Mouse (Mus musculus) MEL (cell line): Measurements from ENCODE around the gene Gm4131. TPM values are rescaled to one million over a fixed set of nuclear protein-coding genes. Genes with fewer than 3 reads are reported as not detected.

ENCODE experiments used
- DNase-seq: peaks from one replicate; pipeline ENCODE4 v3.0.0; 2011; ENCODE audit warnings: low read depth, low spot score
- H3K27ac ChIP-seq: 2 replicates; pipeline ENCODE4 v1.5.1; 2012; ENCODE audit warnings: low read depth, mild to moderate bottlenecking, control low read depth, low read length, moderate library complexity; ENCODE audit not compliant: control insufficient read depth
- H3K27me3 ChIP-seq, 2 experiments: fragments of 150-350 bp in 1 of 2; sonication (generic) in 1 of 2; 2 replicates each; pipeline ENCODE4 v1.6.1; 2012; ENCODE audit warnings: low read length in 2 of 2, mild to moderate bottlenecking in 2 of 2, improper control_type of control experiment in 1 of 2, moderate library complexity in 1 of 2; ENCODE audit not compliant: insufficient read depth in 2 of 2, control insufficient read depth in 1 of 2
- H3K36me3 ChIP-seq, 2 experiments: 2 replicates each; pipeline ENCODE4 v1.6.1; 2012 to 2014; ENCODE audit warnings: low read length in 2 of 2, improper control_type of control experiment in 1 of 2, inconsistent platforms in 1 of 2, mild to moderate bottlenecking in 1 of 2; ENCODE audit not compliant: insufficient read depth in 2 of 2, control insufficient read depth in 1 of 2
- H3K4me1 ChIP-seq, 2 experiments: fragments of 150-350 bp in 1 of 2; sonication (generic) in 1 of 2; 2 replicates each; pipeline ENCODE4 v1.6.1; 2012; ENCODE audit warnings: low read length in 2 of 2, improper control_type of control experiment in 1 of 2, mild to moderate bottlenecking in 1 of 2; ENCODE audit not compliant: insufficient read depth in 2 of 2, control insufficient read depth in 1 of 2
- H3K4me3 ChIP-seq, 2 experiments: fragments of 150-350 bp in 1 of 2; sonication (generic) in 1 of 2; 2 replicates each; pipeline ENCODE4 v1.5.1; 2012; ENCODE audit warnings: low read depth in 2 of 2, low read length in 2 of 2, mild to moderate bottlenecking in 2 of 2, moderate library complexity in 2 of 2, control low read depth in 1 of 2, improper control_type of control experiment in 1 of 2; ENCODE audit not compliant: control insufficient read depth in 1 of 2, insufficient read depth in 1 of 2
- H3K79me2 ChIP-seq: 2 replicates; pipeline ENCODE4 v1.6.1; 2012; ENCODE audit warnings: mild to moderate bottlenecking, low read length, moderate library complexity; ENCODE audit not compliant: control insufficient read depth, poor library complexity, insufficient read depth
- H3K9ac ChIP-seq: 2 replicates; pipeline ENCODE4 v1.6.1; 2012; ENCODE audit warnings: low read depth, mild to moderate bottlenecking, control low read depth, low read length, moderate library complexity; ENCODE audit not compliant: control insufficient read depth, poor library complexity, severe bottlenecking
- H3K9me3 ChIP-seq: fragments of 150-350 bp; sonication (generic); replicated peaks from 2 replicates; pipeline ENCODE4 v1.6.1; 2012; ENCODE audit warnings: mild to moderate bottlenecking, low read length, improper control_type of control experiment, moderate library complexity; ENCODE audit not compliant: insufficient read depth
- BHLHE40 ChIP-seq: IDR thresholded peaks from 2 replicates; pipeline ENCODE4 v1.6.1; 2012; ENCODE audit warnings: low read depth, mild to moderate bottlenecking, inconsistent platforms, low read length, improper control_type of control experiment, borderline replicate concordance
- CHD1 ChIP-seq: IDR thresholded peaks from 2 replicates; pipeline ENCODE4 v1.6.1; 2012; ENCODE audit warnings: low read depth, mild to moderate bottlenecking, inconsistent platforms, low read length, improper control_type of control experiment
- E2F4 ChIP-seq: IDR thresholded peaks from 2 replicates; pipeline ENCODE4 v1.6.1; 2011; ENCODE audit warnings: low read depth, low read length, improper control_type of control experiment, borderline replicate concordance
- EP300 ChIP-seq, 2 experiments: IDR thresholded peaks; 2 replicates each; pipeline ENCODE4 v1.6.1; 2011; ENCODE audit warnings: improper control_type of control experiment in 2 of 2, low read length in 2 of 2, low read depth in 1 of 2, mild to moderate bottlenecking in 1 of 2
- GABPA ChIP-seq: IDR thresholded peaks from 2 replicates; pipeline ENCODE4 v1.6.1; 2012; ENCODE audit warnings: low read depth, mild to moderate bottlenecking, inconsistent platforms, low read length, improper control_type of control experiment, moderate library complexity
- HCFC1 ChIP-seq: IDR thresholded peaks from 2 replicates; pipeline ENCODE4 v1.6.1; 2012; ENCODE audit warnings: low read depth, mild to moderate bottlenecking, inconsistent platforms, low read length, improper control_type of control experiment, moderate library complexity
- MAFK ChIP-seq: IDR thresholded peaks from 2 replicates; pipeline ENCODE4 v1.6.1; 2011; ENCODE audit warnings: low read depth, mild to moderate bottlenecking, low read length, improper control_type of control experiment, borderline replicate concordance
- MYB ChIP-seq: IDR thresholded peaks from 2 replicates; pipeline ENCODE4 v1.6.1; 2011; ENCODE audit warnings: mild to moderate bottlenecking, low read depth, low read length, improper control_type of control experiment
- NELFE ChIP-seq: IDR thresholded peaks from 2 replicates; pipeline ENCODE4 v1.6.1; 2011; ENCODE audit warnings: low read depth, low read length, improper control_type of control experiment
- NRF1 ChIP-seq: IDR thresholded peaks from 2 replicates; pipeline ENCODE4 v1.6.1; 2014; ENCODE audit warnings: low read depth, mild to moderate bottlenecking, inconsistent platforms, low read length, improper control_type of control experiment, moderate library complexity; ENCODE audit not compliant: poor library complexity, insufficient read depth, severe bottlenecking
- RCOR1 ChIP-seq: IDR thresholded peaks from 2 replicates; pipeline ENCODE4 v1.6.1; 2012; ENCODE audit warnings: low read depth, mild to moderate bottlenecking, inconsistent platforms, low read length, improper control_type of control experiment
- SIN3A ChIP-seq: IDR thresholded peaks from 2 replicates; pipeline ENCODE4 v1.6.1; 2012; ENCODE audit warnings: low read length, improper control_type of control experiment, inconsistent platforms
- UBTF ChIP-seq: IDR thresholded peaks from 2 replicates; pipeline ENCODE4 v1.6.1; 2012; ENCODE audit warnings: low read depth, mild to moderate bottlenecking, inconsistent platforms, low read length, improper control_type of control experiment, moderate library complexity, borderline replicate concordance; ENCODE audit not compliant: insufficient read depth
- ZKSCAN1 ChIP-seq: IDR thresholded peaks from 2 replicates; pipeline ENCODE4 v1.6.1; 2012; ENCODE audit warnings: low read depth, mild to moderate bottlenecking, inconsistent platforms, low read length, improper control_type of control experiment, moderate library complexity
- ZMIZ1 ChIP-seq: IDR thresholded peaks from 2 replicates; pipeline ENCODE4 v1.6.1; 2012; ENCODE audit warnings: low read depth, mild to moderate bottlenecking, inconsistent platforms, low read length, improper control_type of control experiment, moderate library complexity
- polyA plus RNA-seq, 2 experiments: library from polyadenylated mRNA; stranded (reverse) in 1 of 2; unstranded in 1 of 2; fragments of >175 nt in 1 of 2; fragments of >200 nt in 1 of 2; gene quantifications; 2 replicates each; pipeline versions ENCODE4 v1.2.1 to v1.2.4; 2012; ENCODE audit warnings: low replicate concordance in 2 of 2, low read depth in 1 of 2; ENCODE audit not compliant: insufficient read length in 2 of 2, insufficient read depth in 1 of 2, missing spikeins in 1 of 2
- total RNA-seq: library from RNA; depleted of rRNA; stranded (reverse); fragments of 300-350 nt; gene quantifications from 2 replicates; pipeline ENCODE4 v1.2.3, GENCODE M21; 2012

Gene Gm4131
- total and polyA plus RNA-seq, 3 experiments: not detected

GRCm38 (mm10) chr14:62422265-62422664, 144.5 kb downstream of the Gm4131 start:
- H3K79me2 ChIP-seq: no peaks in the 10 kb centered on the region
- H3K9me3 ChIP-seq: no peaks in the 10 kb centered on the region
- DNase-seq: no peak
- TF ChIP-seq MAFK: no peak
- no peak for TF ChIP-seq NRF1
- TF ChIP-seq NELFE: no peak
- TF ChIP-seq UBTF: no peak
- no peak for TF ChIP-seq BHLHE40
- TF ChIP-seq MYB: no peak
- TF ChIP-seq CHD1: no peak
- TF ChIP-seq ZMIZ1: no peak
- no peak for TF ChIP-seq SIN3A
- no peak for TF ChIP-seq ZKSCAN1
- TF ChIP-seq EP300 (IDR thresholded peaks at IDR 0.05; ENCODE audit: low read depth in 1 of 2, low read length in 2 of 2): no peak
- no peaks in the 10 kb centered on the region for H3K36me3 ChIP-seq
- no peaks in the 10 kb centered on the region for H3K27me3 ChIP-seq
- no peak overlapping the region for H3K9ac ChIP-seq
- no peak overlapping the region for H3K4me3 ChIP-seq
- H3K27ac ChIP-seq: no peak overlapping the region
- no peaks in the 10 kb centered on the region for H3K4me1 ChIP-seq

GRCm38 (mm10) chr14:62417501-62417900, 149.2 kb downstream of the Gm4131 start:
- no peak overlapping the region for H3K9ac ChIP-seq
- H3K27ac ChIP-seq: no peak overlapping the region
- no peak overlapping the region for H3K4me3 ChIP-seq
- DNase-seq: no peak
- H3K79me2 ChIP-seq: no peaks in the 10 kb centered on the region
- H3K36me3 ChIP-seq: no peaks in the 10 kb centered on the region
- no peaks in the 10 kb centered on the region for H3K4me1 ChIP-seq
- no peak for TF ChIP-seq RCOR1
- no peak for TF ChIP-seq HCFC1
- no peak for TF ChIP-seq E2F4
- TF ChIP-seq, all 39 proteins: peak for 0
- H3K9me3 ChIP-seq: no peaks in the 10 kb centered on the region
- H3K27me3 ChIP-seq: 0 out of 4 replicates have a peak, but pooled peaks cover 0 to 1% of the 10 kb centered on the region in 2 experiments

GRCm38 (mm10) chr14:62416742-62417134, 150.0 kb downstream of the Gm4131 start:
- Histone ChIP-seq H3K27me3 (0 out of 4 replicates have a peak, but pooled peaks cover 0 to 1% of the 10 kb centered on the region in 2 experiments), H3K79me2 (no peaks in the 10 kb centered on the region), H3K4me1 (no peaks in the 10 kb centered on the region), H3K9me3 (no peaks in the 10 kb centered on the region), H3K27ac (no peak overlapping the region), H3K9ac (no peak overlapping the region), H3K4me3 (no peak overlapping the region), H3K36me3 (no peaks in the 10 kb centered on the region)
- DNase-seq: no peak
- TF ChIP-seq GABPA: no peak
- TF ChIP-seq MAFK: no peak
